Mouse (Mus musculus) cerebellum, adult (tissue): ENCODE data around the gene Slco2a1.

Experiments
- ATAC-seq: cut with Nextera tagmentation; 2 replicates; pipeline ENCODE4 v1.9.2; 2017; ENCODE audit warnings: mild to moderate bottlenecking, moderate library complexity, mixed read lengths; ENCODE audit not compliant: insufficient number of reproducible peaks, low FRiP score, low TSS enrichment

Gene Slco2a1

DNA sequence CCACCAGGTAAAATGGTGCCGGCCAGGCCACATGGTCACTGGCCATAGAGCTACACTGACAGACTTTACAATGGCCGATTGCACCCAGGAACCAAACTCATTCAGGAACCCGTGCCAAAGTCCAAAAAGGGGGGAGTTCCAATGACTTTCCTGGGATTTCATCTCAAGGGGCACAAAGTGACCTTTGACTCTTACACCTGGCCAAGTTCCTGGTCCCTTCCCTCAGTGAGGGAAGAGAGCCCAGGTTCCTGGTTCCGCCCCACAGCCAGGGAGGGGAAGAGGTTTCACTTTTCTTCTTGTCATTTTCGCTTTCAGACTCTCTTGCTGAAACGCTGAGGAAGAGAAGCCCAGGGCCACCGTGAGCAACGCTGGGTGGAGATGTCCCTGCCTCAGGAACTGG is at the start of gene Slco2a1:
Gene Slco2a1 (plus strand): TSS at position 251 of the 400 bp plus-strand sequence.
- no peak for ATAC-seq

DNA sequence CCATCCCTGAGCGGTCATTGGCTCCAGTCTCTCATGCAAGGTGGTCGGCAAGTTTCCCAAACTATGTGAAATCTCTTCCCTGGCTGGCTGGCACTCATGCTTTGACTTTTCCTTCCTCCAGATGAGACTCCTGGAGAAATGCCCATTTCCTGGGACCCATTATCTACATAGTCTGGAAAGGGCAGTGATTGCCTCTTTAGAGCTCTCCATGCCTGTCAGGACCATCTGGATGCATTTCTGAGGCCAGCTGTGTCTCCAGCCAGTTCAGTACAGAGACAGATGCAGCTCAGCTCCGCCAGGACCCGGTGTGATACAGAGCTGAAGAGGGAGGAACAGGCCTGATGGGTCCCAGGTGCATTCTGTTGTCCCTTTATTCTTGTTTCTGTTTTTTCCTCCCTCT is 46.3 kb upstream of the Slco2a1 start:
- no peak for ATAC-seq

- no peak for ATAC-seq
Observed at GRCm38 (mm10) chr9:102944891-102945290, 43.6 kb upstream of the Slco2a1 start.

GRCm38 (mm10) chr9:102946469-102947015 is 42.0 kb upstream of the Slco2a1 start:
- ATAC-seq = no peak

DNA sequence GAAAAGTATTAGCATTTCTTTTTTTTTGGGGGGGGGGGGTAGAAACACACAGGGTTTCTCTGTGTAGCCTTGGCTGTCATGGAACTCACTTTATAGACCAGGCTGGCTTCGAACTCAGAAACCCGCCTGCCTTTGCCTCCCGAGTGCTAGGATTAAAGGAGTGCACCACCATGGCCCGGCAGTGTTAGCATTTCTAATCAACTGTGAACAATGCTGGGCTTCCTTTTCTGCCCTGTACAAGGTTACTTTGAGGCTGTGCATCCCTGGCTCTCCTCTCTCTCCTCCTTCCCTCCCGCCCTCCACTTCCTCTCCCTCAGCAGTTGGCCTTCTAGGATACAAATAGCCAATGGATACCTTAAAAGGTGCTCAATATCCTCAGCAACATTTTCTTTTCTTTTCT is 39.8 kb upstream of the Slco2a1 start:
- ATAC-seq = no peak

- ATAC-seq = no peak
Observed at GRCm38 (mm10) chr9:102951091-102951994, 37.2 kb upstream of the Slco2a1 start.

DNA sequence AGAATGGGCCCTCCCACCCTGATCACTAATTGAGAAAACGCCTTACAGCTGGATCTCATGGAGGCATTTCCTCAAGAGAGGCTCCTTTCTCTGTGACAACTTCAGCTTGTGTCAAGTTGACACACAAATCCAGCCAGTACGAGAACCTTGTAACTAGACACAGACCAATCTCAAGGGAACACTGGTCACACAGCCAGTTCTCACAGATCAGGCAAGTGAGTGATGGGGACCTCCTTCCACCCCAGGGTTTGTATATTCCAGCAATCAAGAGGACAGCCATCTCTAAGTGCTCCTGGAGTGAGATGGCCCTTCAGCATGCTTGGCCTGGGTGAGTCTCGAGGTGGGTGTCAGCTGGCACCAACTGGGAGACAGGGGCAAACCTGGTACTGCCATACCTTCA is 32.6 kb upstream of the Slco2a1 start:
- ATAC-seq = no peak

DNA sequence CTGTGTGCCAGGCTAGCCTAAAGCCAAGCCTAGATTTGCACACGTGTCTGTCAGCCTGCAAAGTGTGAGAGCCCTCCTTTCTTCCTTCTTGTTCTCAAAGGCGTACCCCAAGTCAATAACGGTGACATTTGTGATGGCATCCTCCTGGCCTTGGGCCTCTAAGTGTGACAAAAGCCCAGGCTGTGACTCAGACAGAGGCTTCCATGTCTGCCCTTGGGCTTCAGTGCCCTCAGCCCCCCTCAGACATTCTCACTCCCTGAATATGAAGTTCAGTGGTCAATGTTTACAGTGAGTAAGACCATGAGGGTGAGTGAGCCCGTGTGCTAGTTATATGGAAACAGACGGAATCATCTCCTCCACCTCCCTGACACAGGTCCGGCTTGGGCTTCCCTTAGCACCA is 29.8 kb upstream of the Slco2a1 start:
- ATAC-seq = no peak

DNA sequence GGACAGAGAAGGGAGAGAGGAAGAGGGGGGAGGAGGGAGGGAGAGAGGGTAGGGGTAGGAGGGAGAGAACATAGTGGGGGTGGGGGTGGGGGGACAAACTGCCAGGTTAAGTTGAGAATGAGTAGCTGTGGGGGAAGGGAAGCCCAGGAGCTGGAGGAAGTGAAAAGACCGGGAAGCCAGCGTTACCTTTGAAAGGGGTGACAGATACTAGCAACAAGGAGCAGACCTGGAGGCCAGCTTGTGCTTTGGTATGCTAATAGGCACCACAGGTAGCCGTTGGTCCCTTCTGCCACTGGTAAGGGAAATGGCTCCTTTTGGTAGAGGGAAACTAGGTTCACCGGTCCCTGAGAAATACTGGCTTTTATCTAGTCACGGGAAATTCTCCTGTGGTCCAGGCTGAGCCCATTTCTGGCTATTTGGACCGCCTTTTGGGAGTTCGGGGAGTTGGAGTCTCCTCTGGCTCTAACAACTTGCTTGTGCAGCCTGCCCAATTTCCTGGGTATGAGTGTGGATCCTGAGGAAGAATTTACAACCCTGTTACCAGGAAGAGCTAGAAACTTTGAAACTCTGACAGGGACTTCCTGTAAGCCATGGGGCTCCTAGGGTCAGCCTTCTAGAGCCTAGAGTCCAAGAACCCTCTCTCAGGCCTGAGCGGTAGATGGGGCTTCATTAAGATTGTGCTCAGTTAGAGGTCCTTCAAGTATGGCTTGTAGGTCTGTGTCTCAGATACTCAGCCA is 27.0 kb upstream of the Slco2a1 start:
- no peak for ATAC-seq

- ATAC-seq = no peak
Observed at GRCm38 (mm10) chr9:102962093-102962788, 26.3 kb upstream of the Slco2a1 start.

- no peak for ATAC-seq
Observed at GRCm38 (mm10) chr9:102963321-102963720, 25.2 kb upstream of the Slco2a1 start.

DNA sequence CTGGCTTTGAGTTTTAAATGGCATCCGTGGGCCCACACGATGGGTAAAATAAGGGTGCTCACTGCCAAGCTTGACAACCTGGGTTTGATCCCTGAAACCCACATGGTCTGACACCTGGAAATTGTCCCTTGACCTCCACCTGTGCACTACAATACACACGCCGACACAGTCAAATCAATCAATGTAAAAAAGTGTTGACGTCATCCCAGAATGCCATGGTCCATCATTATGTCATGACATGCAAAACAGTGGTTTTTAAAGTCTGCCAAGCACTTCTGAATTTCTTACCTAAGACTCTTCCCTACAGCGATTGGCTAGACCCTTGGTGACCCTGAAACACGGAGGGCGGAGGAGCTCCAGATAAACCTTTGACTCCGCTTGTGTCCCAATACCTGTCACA is 23.9 kb upstream of the Slco2a1 start:
- no peak for ATAC-seq

- ATAC-seq = no peak
Observed at GRCm38 (mm10) chr9:102972393-102973050, 16.0 kb upstream of the Slco2a1 start.

- no peak for ATAC-seq
Observed at GRCm38 (mm10) chr9:102975887-102976286, 12.6 kb upstream of the Slco2a1 start.

GRCm38 (mm10) chr9:102977090-102977489 is 11.4 kb upstream of the Slco2a1 start:
- ATAC-seq = no peak

- no peak for ATAC-seq
Observed at GRCm38 (mm10) chr9:102977791-102978492, 10.6 kb upstream of the Slco2a1 start.

DNA sequence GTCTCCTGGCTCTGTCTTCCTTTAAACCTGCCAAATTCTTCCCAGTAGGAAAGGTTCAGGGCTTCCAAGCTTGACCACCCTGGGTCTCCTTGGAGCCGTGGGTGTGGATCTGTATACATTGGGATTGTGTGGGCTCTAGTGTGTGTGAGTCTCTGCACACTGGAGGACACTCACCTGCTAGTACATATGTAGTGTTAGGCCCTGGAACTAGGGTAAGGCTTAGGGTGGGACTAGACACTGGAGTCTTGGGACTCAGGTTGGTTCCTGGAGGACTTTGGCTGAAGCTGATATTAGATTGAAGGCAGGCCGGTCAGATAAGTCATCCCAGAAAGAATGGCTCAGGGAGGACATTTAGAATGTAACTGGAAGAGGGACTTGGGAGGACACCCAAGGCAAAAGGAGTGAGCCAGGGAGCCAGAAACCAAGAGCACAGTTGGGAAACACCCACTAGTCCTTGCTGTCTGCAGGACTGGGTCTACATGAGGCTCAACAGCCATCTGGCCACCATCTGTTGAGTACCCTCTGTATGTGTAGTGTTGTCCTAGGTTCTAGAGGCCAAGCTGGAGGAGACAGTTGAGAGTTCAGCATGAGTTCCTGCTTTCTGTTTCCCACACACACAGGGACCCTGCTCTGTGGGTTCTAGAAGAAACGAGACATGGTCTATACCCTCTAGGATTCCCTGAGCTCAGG is 9.4 kb upstream of the Slco2a1 start:
- ATAC-seq = no peak

- ATAC-seq = no peak
Observed at GRCm38 (mm10) chr9:102979956-102980355, 8.6 kb upstream of the Slco2a1 start.

GRCm38 (mm10) chr9:102980420-102980819 is 8.1 kb upstream of the Slco2a1 start:
- no peak for ATAC-seq
